Mouse (Mus musculus): ENCODE results near the gene Dclk1. TPM values are rescaled to one million over a fixed set of nuclear protein-coding genes. Genes with fewer than 3 reads are reported as not detected.

Gene Dclk1
- not detected for total RNA-seq (2023)

GRCm38 (mm10) chr3:55241730-55242421 lies at the start of gene Dclk1:
Gene Dclk1 (plus strand): TSS chr3:55242364.

GRCm38 (mm10) chr3:55472110-55472509 lies 229.9 kb downstream of the Dclk1 start, which contains the start of gene Gm21954:
Gene Gm21954 (minus strand): TSS chr3:55472210.

Other genes starting within 250 kb of the Dclk1 start
- gene Ccna1, start 186.9 kb upstream of the Dclk1 start, total RNA-seq (2023): not detected
- 22.9 TPM for gene Spg20, start 130.3 kb upstream of the Dclk1 start, total RNA-seq (2023)
- gene Ccdc169, start 105.0 kb upstream of the Dclk1 start, total RNA-seq (2023): not detected
- not detected for gene Sohlh2, start 60.3 kb upstream of the Dclk1 start, total RNA-seq (2023)
- not detected for gene Gm21954, start 229.8 kb downstream of the Dclk1 start, total RNA-seq (2023)

Measured in CD8-positive naive resting alpha-beta T cell, adult 57 days (primary cell).